Mouse (Mus musculus) liver, embryonic 16.5 days (tissue): ENCODE results near the gene Rora. TPM values are rescaled to one million over a fixed set of nuclear protein-coding genes. Genes with fewer than 3 reads are reported as not detected.

Source experiments
- ATAC-seq: fragments of 200-750 bp; cut with Nextera tagmentation; 2 replicates; pipeline ENCODE4 v1.8.0; 2017; ENCODE audit warnings: low read depth, mild to moderate bottlenecking, moderate number of reproducible peaks, moderate library complexity
- H3K27ac ChIP-seq: fragments of 300-500 bp; sonication (generic); 2 replicates; pipeline ENCODE4 v1.5.1; 2014; ENCODE audit warnings: mild to moderate bottlenecking, low read length
- H3K27me3 ChIP-seq: fragments of 300-500 bp; sonication (generic); 2 replicates; pipeline ENCODE4 v1.6.1; 2014; ENCODE audit warnings: low read depth, low read length, mixed read lengths; ENCODE audit not compliant: control insufficient read depth, insufficient read depth
- H3K36me3 ChIP-seq: fragments of 300-500 bp; sonication (generic); 2 replicates; pipeline ENCODE4 v1.6.1; 2014; ENCODE audit warnings: mild to moderate bottlenecking; ENCODE audit not compliant: control insufficient read depth, insufficient read depth
- H3K4me1 ChIP-seq: fragments of 300-500 bp; sonication (generic); 2 replicates; pipeline ENCODE4 v1.6.1; 2014; ENCODE audit warnings: low read depth, low read length, mixed read lengths; ENCODE audit not compliant: control insufficient read depth
- H3K4me2 ChIP-seq: fragments of 300-500 bp; sonication (generic); 2 replicates; pipeline ENCODE4 v1.6.1; 2014; ENCODE audit warnings: low read depth, low read length, mixed read lengths
- H3K4me3 ChIP-seq: fragments of 300-500 bp; sonication (generic); 2 replicates; pipeline ENCODE4 v1.5.1; 2014; ENCODE audit warnings: low read depth, mild to moderate bottlenecking, low read length
- H3K9ac ChIP-seq: fragments of 300-500 bp; sonication (generic); 2 replicates; pipeline ENCODE4 v1.6.1; 2014; ENCODE audit warnings: low read depth, low read length
- H3K9me3 ChIP-seq: fragments of 300-500 bp; sonication (generic); replicated peaks from 2 replicates; pipeline ENCODE4 v1.6.1; 2016; ENCODE audit warnings: low read length; ENCODE audit not compliant: control insufficient read depth
- WGBS: fragments of 180-500 bp; shearing (Covaris S2); extraction: QIAGEN DNeasy Blood & Tissue Kit; methylation state at CpG from one replicate; pipeline ENCODE4 v1.1.7; 2014; ENCODE audit not compliant: insufficient replicate concordance; 5-methylcytosine and 5-hydroxymethylcytosine counted together
- polyA plus RNA-seq: library from polyadenylated mRNA; unstranded; fragments of >200 nt; fragmentation: Nextera tagmentation; extraction: Ambion mirVana; gene quantifications from 2 replicates; pipeline ENCODE4 v1.2.1, GENCODE M21; 2015

The Rora gene
- polyA plus RNA-seq, 1 experiment from 2014 or later, result 10.6 TPM

- WGBS, result 9% methylated on average over 13 of the region's 13 CpGs
- no peak overlapping the region for H3K27ac ChIP-seq
- H3K36me3 ChIP-seq, result no peaks in the 10 kb centered on the region
- peak overlapping the region; percentile 63 for H3K4me3 ChIP-seq
- no peak for ATAC-seq
- H3K9ac ChIP-seq, result no peak overlapping the region
- H3K4me1 ChIP-seq, result peaks cover 5% of the 10 kb centered on the region
- peak overlapping the region; percentile 65; the same call in 1 of the 2 replicates for H3K4me2 ChIP-seq
- H3K9me3 ChIP-seq, result no peaks in the 10 kb centered on the region
- H3K27me3 ChIP-seq, result peaks cover 35% of the 10 kb centered on the region
These were observed 637.9 kb downstream of the Rora start for GRCm38 (mm10) chr9:69291451-69291850.

DNA sequence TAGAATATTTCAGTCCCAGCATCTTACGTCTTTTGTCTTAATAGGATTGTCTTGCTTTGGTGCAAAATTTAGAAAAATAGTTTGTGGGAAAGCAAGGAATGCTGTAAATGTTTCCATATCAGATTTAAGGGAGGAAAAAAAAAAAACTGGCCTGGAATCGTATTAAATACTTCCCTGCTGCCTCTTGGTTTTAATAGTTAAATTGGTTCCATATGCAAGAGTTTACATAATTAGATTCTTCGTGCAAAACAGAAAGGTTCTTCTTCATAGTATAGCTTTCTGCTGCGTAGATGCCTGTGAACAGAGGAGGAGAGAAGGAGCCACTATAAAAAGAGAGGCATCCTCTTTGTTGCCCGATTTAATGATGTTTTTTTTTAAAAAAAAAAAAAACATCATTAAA, 638.8 kb downstream of the Rora start:
- 63% methylated on average over 5 of the region's 5 CpGs for WGBS
- no peak overlapping the region for H3K4me2 ChIP-seq
- H3K9me3 ChIP-seq, result no peaks in the 10 kb centered on the region
- peaks cover 35% of the 10 kb centered on the region for H3K27me3 ChIP-seq
- H3K9ac ChIP-seq, result no peak overlapping the region
- H3K36me3 ChIP-seq, result no peaks in the 10 kb centered on the region
- H3K4me1 ChIP-seq, result peaks cover 5% of the 10 kb centered on the region
- ATAC-seq, result no peak
- no peak overlapping the region for H3K27ac ChIP-seq
- H3K4me3 ChIP-seq, result no peak overlapping the region

DNA sequence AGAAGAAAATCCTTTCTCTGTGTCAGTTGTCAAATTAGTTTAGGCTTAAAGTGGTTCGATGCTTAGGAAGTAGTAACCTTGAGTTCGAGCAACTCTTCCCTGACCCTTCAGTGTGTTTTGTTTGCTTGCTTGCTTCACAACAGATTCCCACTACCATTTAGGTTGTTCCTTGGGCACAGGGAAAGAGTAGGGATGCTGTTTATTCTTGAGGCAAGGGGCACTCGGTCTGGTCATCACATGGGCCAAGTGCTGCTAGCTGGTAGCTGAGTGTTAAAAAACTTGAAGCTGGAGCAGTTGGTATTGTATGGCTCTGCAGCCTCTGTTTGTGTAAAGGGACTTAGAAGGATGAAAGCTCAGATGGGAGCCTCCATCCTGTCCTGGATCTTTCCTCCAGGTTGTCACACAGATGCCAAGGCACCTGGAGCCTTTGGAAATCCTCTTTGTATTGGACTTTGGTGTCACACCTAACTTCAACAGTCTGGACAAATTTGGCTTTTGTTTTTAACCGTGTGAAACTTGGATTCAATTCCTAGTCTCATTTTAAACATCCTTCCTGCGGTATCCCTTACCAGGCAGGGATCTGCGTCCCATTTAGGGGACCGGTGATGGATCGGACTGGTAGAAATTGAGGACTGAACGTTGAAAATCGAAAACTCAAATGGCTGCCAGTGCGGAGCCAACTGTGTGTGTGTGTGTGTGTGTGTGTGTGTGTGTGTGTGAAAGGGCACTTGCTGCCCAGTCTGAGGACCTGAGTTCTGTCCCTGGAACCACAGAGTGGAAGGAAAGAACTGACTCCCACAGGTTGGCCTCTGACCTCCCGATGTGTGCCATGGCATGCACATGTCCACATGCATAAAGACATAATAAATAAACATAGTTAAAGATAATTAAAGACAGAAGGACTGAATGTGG, 639.4 kb downstream of the Rora start:
- H3K36me3 ChIP-seq, result no peaks in the 10 kb centered on the region
- H3K27ac ChIP-seq, result no peak overlapping the region
- WGBS, result 70% methylated on average over 12 of the region's 12 CpGs
- H3K4me2 ChIP-seq, result no peak overlapping the region
- peaks cover 5% of the 10 kb centered on the region for H3K4me1 ChIP-seq
- H3K9me3 ChIP-seq, result no peaks in the 10 kb centered on the region
- H3K4me3 ChIP-seq, result no peak overlapping the region
- peaks cover 35% of the 10 kb centered on the region for H3K27me3 ChIP-seq
- no peak overlapping the region for H3K9ac ChIP-seq
- no peak for ATAC-seq

DNA sequence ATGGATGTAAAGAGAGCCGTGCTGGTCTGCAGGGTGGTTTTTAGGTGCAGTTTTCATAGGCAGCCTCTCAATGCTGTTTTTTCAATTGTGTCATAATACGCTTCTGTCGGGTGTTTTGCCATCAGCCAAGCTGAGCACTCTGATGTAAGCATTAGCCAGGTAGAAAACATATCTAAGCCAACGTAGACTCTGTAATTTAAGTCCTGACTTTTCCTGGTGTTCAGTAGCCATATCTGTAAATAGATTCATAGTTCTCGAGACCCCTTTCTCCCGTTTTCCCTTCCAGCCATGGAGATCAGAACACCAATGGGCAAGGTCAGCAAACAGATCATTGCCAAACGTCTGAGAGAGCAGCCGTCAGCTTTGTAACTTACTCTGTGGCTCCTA, 640.1 kb downstream of the Rora start:
- Histone ChIP-seq H3K27me3 (peaks cover 33% of the 10 kb centered on the region), H3K4me1 (peaks cover 5% of the 10 kb centered on the region), H3K4me2 (no peak overlapping the region), H3K27ac (no peak overlapping the region), H3K36me3 (no peaks in the 10 kb centered on the region), H3K4me3 (no peak overlapping the region), H3K9me3 (no peaks in the 10 kb centered on the region), H3K9ac (no peak overlapping the region)
- no peak for ATAC-seq
- WGBS, result 56% methylated on average over 8 of the region's 8 CpGs

DNA sequence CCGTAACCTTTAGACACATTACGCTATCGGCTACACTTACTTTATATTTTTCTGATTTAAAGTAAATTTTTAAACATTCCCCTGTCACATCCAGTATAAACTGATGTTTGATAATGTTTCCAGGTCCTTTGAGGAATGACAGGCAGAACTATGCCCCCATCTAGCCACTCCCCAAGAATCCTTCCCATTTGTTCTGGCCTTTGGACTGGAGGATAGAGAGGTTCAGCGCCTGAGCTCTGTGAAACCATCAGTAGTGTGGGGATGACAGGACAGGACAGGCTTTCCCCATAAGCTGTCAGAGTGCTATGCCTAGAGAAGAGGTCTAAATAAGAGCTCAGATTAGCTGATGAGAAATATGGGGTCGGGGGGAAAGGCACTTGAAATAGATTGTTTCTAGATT, 640.8 kb downstream of the Rora start:
- Histone ChIP-seq H3K4me1 (peaks cover 5% of the 10 kb centered on the region), H3K4me2 (no peak overlapping the region), H3K4me3 (no peak overlapping the region), H3K9me3 (no peaks in the 10 kb centered on the region), H3K36me3 (no peaks in the 10 kb centered on the region), H3K27ac (no peak overlapping the region), H3K9ac (no peak overlapping the region), H3K27me3 (peaks cover 26% of the 10 kb centered on the region)
- WGBS, result 65% methylated on average over 5 of the region's 5 CpGs
- no peak for ATAC-seq

DNA sequence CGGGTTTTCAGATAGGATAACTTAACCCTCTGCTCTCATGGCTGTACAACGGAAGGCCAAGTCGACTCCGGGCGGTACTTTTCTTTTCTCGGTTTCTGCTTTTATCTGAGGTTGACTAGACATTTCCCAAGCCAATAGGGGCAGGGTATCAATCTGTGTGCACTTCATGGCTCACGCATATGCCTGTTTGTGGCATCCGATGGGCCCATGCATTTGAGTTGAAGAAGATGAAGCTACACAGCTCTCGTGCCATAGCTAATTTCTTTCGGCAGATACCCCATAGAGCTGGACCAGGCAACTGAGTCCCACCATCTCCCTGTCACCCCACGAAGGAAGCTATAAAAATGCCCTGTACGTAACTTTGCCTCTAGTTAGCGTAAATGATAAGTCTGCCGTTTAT, 641.3 kb downstream of the Rora start:
- Histone ChIP-seq H3K27ac (no peak overlapping the region), H3K9me3 (no peaks in the 10 kb centered on the region), H3K4me1 (peaks cover 5% of the 10 kb centered on the region), H3K27me3 (peaks cover 22% of the 10 kb centered on the region), H3K4me2 (no peak overlapping the region), H3K36me3 (no peaks in the 10 kb centered on the region), H3K9ac (no peak overlapping the region), H3K4me3 (no peak overlapping the region)
- WGBS, result 71% methylated on average over 14 of the region's 14 CpGs
- ATAC-seq, result no peak

DNA sequence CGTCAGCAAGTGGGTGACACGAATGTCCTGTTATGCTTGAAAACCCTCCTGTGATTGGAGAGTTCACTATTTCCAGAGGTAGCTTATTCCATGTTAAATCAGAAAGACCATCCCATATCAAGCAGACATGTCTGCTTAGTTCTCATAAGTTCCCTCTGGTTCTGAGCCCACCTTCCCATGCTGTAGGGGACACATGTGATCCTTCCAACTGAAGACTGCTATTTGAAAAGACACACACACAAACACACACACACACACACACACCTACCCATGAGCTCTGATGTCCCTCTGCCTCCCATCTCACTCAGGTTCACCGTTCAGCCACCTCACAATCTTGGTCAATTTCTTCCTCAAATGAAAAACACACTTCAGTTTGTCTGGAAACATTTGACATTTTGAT, 642.2 kb downstream of the Rora start:
- H3K27me3 ChIP-seq, result peaks cover 12% of the 10 kb centered on the region
- H3K4me2 ChIP-seq, result no peak overlapping the region
- H3K9me3 ChIP-seq, result no peaks in the 10 kb centered on the region
- ATAC-seq, result no peak
- H3K36me3 ChIP-seq, result no peaks in the 10 kb centered on the region
- H3K27ac ChIP-seq, result no peak overlapping the region
- H3K9ac ChIP-seq, result no peak overlapping the region
- no peak overlapping the region for H3K4me3 ChIP-seq
- 47% methylated on average over 3 of the region's 3 CpGs for WGBS
- H3K4me1 ChIP-seq, result peaks cover 5% of the 10 kb centered on the region

DNA sequence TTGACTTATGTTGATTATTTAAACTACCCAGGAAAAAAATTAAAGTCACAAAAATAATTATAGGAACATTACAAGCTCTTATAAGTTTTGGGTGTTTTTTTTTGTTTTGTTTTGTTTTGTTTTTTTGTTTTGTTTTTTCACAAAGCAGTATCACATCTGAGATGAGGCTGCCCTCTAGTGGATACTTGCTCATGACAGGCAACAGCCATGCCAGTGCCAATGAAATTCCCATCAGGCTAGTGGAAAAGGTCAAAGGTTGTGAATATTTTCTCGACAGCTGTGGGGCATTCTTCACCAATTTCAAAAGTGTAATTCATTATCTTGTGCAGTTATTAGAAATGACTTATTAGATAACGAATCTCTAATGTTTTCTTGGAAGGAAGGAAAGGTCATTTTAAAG, 642.8 kb downstream of the Rora start:
- no peak overlapping the region for H3K4me3 ChIP-seq
- WGBS, result 20% methylated on average over 2 of the region's 2 CpGs
- no peak for ATAC-seq
- H3K9me3 ChIP-seq, result no peaks in the 10 kb centered on the region
- peaks cover 6% of the 10 kb centered on the region for H3K27me3 ChIP-seq
- no peak overlapping the region for H3K27ac ChIP-seq
- H3K36me3 ChIP-seq, result no peaks in the 10 kb centered on the region
- peaks cover 5% of the 10 kb centered on the region for H3K4me1 ChIP-seq
- H3K9ac ChIP-seq, result no peak overlapping the region
- no peak overlapping the region for H3K4me2 ChIP-seq

GRCm38 (mm10) chr9:69297766-69298375, 644.3 kb downstream of the Rora start:
- H3K9ac ChIP-seq, result no peak overlapping the region
- ATAC-seq, result no peak
- no peak overlapping the region for H3K4me3 ChIP-seq
- no peaks in the 10 kb centered on the region for H3K27me3 ChIP-seq
- H3K4me2 ChIP-seq, result no peak overlapping the region
- H3K27ac ChIP-seq, result no peak overlapping the region
- 35% methylated on average over 7 of the region's 7 CpGs for WGBS
- H3K36me3 ChIP-seq, result no peaks in the 10 kb centered on the region
- H3K4me1 ChIP-seq, result peaks cover 5% of the 10 kb centered on the region
- no peaks in the 10 kb centered on the region for H3K9me3 ChIP-seq
